13 mouse cellular contexts compared by ENCODE assay signal in genomic region chr13:41334641-41335000, GRCm38 (mm10).
DNase-seq lines count a peak whose midpoint lies in the region; ATAC-seq and TF ChIP-seq lines count a peak whose summit lies in the region.
"Had no signal": no experiment of that assay in that cellular context is flagged by ENCODE, and none has a peak within 500 bp of the region (broad histone marks: within the 10 kb centered on the region; RNA-seq: fewer than 3 reads in every experiment).

No protein-coding gene starts in this region.

- H3K4me2 ChIP-seq in heart, embryonic 16.5 days (ENCODE audit: low read depth, low read length) = 0 out of 2 replicates have a peak overlapping the region, but pooled peaks have one; percentile 2
- H3K4me2 ChIP-seq: forebrain, embryonic 12.5 days; hindbrain, embryonic 14.5 days; limb, embryonic 13.5 days had no signal

- H3K9me3 ChIP-seq in heart, embryonic 16.5 days (replicated peaks; ENCODE audit: control insufficient read depth, low read length) = no peaks in the 10 kb centered on the region
- H3K9me3 ChIP-seq: embryonic facial prominence, embryonic 10.5 days; forebrain, embryonic 12.5 days; limb, embryonic 13.5 days had no signal

- H3K27ac ChIP-seq in heart, adult 2 months = peak overlapping the region; percentile 75
- peak overlapping the region; percentile 99 for H3K27ac ChIP-seq in heart, embryonic 16.5 days (ENCODE audit: low read length)
- H3K27ac ChIP-seq in cerebellum, adult 2 months (ENCODE audit: insufficient read depth, low read length) = no peak overlapping the region
- H3K27ac ChIP-seq: embryonic facial prominence, embryonic 10.5 days; forebrain, embryonic 12.5 days; hindbrain, embryonic 14.5 days; limb, embryonic 13.5 days had no signal

- peaks cover 51% of the 10 kb centered on the region for H3K4me1 ChIP-seq in heart, adult 2 months (ENCODE audit: control insufficient read depth, insufficient read depth, low read length)
- peaks cover 59% of the 10 kb centered on the region for H3K4me1 ChIP-seq in heart, embryonic 16.5 days (ENCODE audit: control insufficient read depth, insufficient read depth, low read length)
- H3K4me1 ChIP-seq in cerebellum, adult 2 months (ENCODE audit: control insufficient read depth, insufficient read depth, low read length) = peaks cover 4% of the 10 kb centered on the region

- H3K4me3 ChIP-seq in heart, adult 2 months = no peak overlapping the region
- H3K4me3 ChIP-seq in heart, embryonic 16.5 days (ENCODE audit: low read length) = no peak overlapping the region
- H3K4me3 ChIP-seq in cerebellum, adult 2 months (replicated peaks; ENCODE audit: insufficient read depth, low read depth, low read length) = no peak overlapping the region
- H3K4me3 ChIP-seq: embryonic facial prominence, embryonic 10.5 days; forebrain, embryonic 12.5 days; limb, embryonic 13.5 days had no signal

- H3K79me2 ChIP-seq in heart, adult 2 months (replicated peaks; ENCODE audit: control insufficient read depth, insufficient read depth, low read length) = no peaks in the 10 kb centered on the region

- no peak overlapping the region for H3K9ac ChIP-seq in heart, adult 2 months (ENCODE audit: low read depth, low read length)
- peak overlapping the region; percentile 51; the same call in 1 of the 2 replicates for H3K9ac ChIP-seq in heart, embryonic 16.5 days (ENCODE audit: low read length)
- H3K9ac ChIP-seq: forebrain, embryonic 12.5 days; hindbrain, embryonic 14.5 days; limb, embryonic 13.5 days had no signal

- intact Hi-C loops in heart, adult 2 months (cut with DNase I) = loop anchor here (1.0 kb wide), 1 partner anchor 24 kb away; no protein-coding TSS in a partner anchor
- intact Hi-C loops in heart, postnatal 25 days (cut with DNase I) = no loop called here

- no peaks in the 10 kb centered on the region for H3K27me3 ChIP-seq in heart, adult 2 months (ENCODE audit: control insufficient read depth, insufficient read depth, low read length)
- no peaks in the 10 kb centered on the region for H3K27me3 ChIP-seq in heart, embryonic 16.5 days (ENCODE audit: control insufficient read depth, insufficient read depth, low read length)
- H3K27me3 ChIP-seq in cerebellum, adult 2 months (ENCODE audit: control insufficient read depth, insufficient read depth, low read length) = no peaks in the 10 kb centered on the region
- H3K27me3 ChIP-seq: forebrain, embryonic 12.5 days; limb, embryonic 13.5 days had no signal

- DNase-seq in heart, adult 2 months = peak; percentile 58 to 63
- DNase-seq in heart, postnatal 25 days (ENCODE audit: low spot score) = no peak
- DNase-seq in brain, embryonic 14.5 days (ENCODE audit: low read depth) = peak; percentile 69
- DNase-seq in kidney, postnatal 14 days = peak; percentile 73
- no peak for DNase-seq in layer of hippocampus, adult 9-10 months (ENCODE audit: low spot score)
- DNase-seq in thymus, postnatal 0 days (ENCODE audit: low spot score) = no peak
- DNase-seq in cerebellum, adult 2 months = no peak
- DNase-seq: cerebellum, adult 9-10 months had no signal

- TF ChIP-seq CTCF in heart, adult 2 months (IDR thresholded peaks at IDR 0.05) = no peak
- TF ChIP-seq CTCF in brain, embryonic 14.5 days (IDR thresholded peaks at IDR 0.05; ENCODE audit: borderline replicate concordance, extremely low read depth, insufficient read depth, insufficient read length) = no peak
- no peak for TF ChIP-seq CTCF in cerebellum, adult 2 months (IDR thresholded peaks at IDR 0.05; ENCODE audit: borderline replicate concordance, insufficient read depth, low read depth, low read length)

- peaks cover 45% of the 10 kb centered on the region for H3K36me3 ChIP-seq in heart, adult 2 months (ENCODE audit: control insufficient read depth, insufficient read depth, low read length)
- peaks cover 7% of the 10 kb centered on the region for H3K36me3 ChIP-seq in heart, embryonic 16.5 days (ENCODE audit: control insufficient read depth, insufficient read depth)

- no peak for ATAC-seq in heart, embryonic 16.5 days (replicated peaks; ENCODE audit: extremely low read depth, insufficient read depth, low FRiP score)

- no peak for TF ChIP-seq EP300 in heart, adult 2 months (IDR thresholded peaks at IDR 0.05; ENCODE audit: insufficient read depth, low read depth, low read length)

- no peak for TF ChIP-seq POLR2A in heart, adult 2 months (IDR thresholded peaks at IDR 0.05; ENCODE audit: insufficient read depth, low read depth, low read length)
- no peak for TF ChIP-seq POLR2A in brain, embryonic 14.5 days (IDR thresholded peaks at IDR 0.05; ENCODE audit: borderline replicate concordance, extremely low read depth, insufficient read depth, insufficient read length, poor library complexity, severe bottlenecking)
- no peak for TF ChIP-seq POLR2A in cerebellum, adult 2 months (IDR thresholded peaks at IDR 0.05; ENCODE audit: borderline replicate concordance, insufficient read depth, low read length)

- 29% methylated on average over 5 of the region's 5 CpGs for WGBS in heart, adult 2 months
- 53% methylated on average over 5 of the region's 5 CpGs for WGBS in heart, embryonic 16.5 days
- 36% methylated on average over 5 of the region's 5 CpGs for WGBS in cerebellum, adult 2 months

Comparison
In these comparisons a context has a peak if more than half of its experiments do, and no peak if none do; other contexts are left out.
1. DNase-seq: peak in heart, adult 2 months (2 of 2), brain, embryonic 14.5 days (single experiment) and kidney, postnatal 14 days (single experiment); none in heart, postnatal 25 days (single experiment), layer of hippocampus, adult 9-10 months (single experiment), thymus, postnatal 0 days (single experiment) and cerebellum, adult 2 months (0 of 2).